Mouse (Mus musculus) adrenal gland, adult 2 months (tissue): ENCODE data around the gene Zc3h8. TPM values are rescaled to one million over a fixed set of nuclear protein-coding genes. Genes with fewer than 3 reads are reported as not detected.

Experiments
- DNase-seq: peaks from one replicate; pipeline ENCODE4 v3.0.0; 2021
- long read RNA-seq: library from polyadenylated mRNA; stranded (forward); transcript quantifications from one replicate; pipeline ENCODE4 v2.0.0, GENCODE M21; 2021
- polyA plus RNA-seq: library from polyadenylated mRNA; depleted of rRNA; stranded (reverse); fragments of >200 nt; gene quantifications from 2 replicates; pipeline ENCODE4 v1.2.3, GENCODE M21; 2012; rRNA removed
- total RNA-seq, 2 experiments: library from RNA; stranded (reverse); gene quantifications; 2 replicates each; pipeline ENCODE4 v1.2.3; 2021

The Zc3h8 gene
- 1 to 10 TPM; 2.9 to 3.7 TPM for total RNA-seq
- polyA plus RNA-seq: 0.49 and 0.50 TPM in 2 replicates
- long read RNA-seq, partial matches to known transcripts: 0 of 8 reads
- long read RNA-seq, other reads (novel, unspliced or antisense): 4 of 8 reads

DNA sequence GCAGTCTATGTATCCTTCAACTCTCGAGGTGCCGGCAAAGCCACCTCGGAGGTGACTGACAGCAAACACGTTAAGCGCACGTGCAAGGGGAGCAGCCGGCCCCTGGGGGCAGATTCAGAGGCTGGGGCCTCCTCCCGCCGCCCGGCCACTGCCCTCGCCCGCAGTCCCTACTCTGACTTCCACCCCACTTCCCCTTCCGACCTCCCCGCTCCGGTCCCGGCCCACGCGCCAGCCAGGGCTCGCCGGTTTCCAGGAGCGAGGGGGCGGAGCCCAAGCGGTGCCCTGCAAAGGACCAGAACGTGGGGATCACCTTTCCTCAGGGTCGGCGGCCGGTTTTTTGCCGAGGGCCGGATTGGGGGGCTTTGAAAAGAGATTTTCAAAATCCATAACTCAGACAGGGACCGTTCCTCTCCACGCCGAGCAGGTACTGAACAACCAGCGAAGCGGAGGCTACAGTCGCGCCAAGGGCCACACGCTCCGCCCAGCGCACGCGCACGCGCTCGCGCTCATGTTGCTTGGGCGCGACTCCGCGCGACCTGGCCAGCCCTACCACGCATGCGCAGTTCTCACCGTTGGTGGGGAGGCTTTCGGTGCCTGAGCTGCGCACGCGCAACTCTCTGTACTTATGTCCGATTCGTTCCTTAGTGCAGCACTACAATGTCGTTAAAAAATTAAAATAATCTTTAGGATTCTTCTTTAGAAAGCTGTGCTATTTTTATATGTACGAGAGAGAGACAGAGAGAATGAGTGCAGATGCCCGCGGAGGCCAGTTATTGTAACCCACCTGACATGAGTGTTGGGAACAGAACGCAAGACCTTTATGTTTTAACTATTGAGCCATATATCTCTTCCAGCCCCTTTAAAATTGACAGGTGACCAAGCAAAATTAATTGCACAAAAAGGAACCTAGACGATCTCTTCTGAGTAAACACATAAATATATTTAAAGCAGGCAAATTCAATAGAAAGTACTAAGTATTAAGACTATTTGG is at the start of gene Zc3h8:
Zc3h8 (minus strand) TSS at position 540 of the 991 bp plus-strand sequence.
- peak; percentile 98 for DNase-seq

DNA sequence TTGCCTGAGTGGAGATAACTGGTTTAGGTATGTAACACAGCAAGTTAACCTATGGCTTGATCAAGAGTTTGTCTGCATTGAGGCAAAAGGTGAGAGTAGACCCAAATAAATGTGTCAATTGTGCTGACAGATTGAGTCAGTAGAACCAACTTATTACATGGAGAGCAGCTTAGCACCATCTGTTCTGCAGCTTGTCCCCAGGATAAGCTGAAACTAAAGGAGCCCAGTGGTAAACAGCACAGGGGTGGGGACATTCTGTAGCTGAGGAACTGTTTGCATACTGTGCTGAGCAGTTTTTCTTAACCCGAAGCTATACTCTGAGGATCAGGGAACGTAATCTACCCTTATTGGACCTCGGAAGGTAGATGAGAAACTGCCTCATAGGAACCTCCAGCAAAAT is 40.9 kb upstream of the Zc3h8 start:
- no peak for DNase-seq

DNA sequence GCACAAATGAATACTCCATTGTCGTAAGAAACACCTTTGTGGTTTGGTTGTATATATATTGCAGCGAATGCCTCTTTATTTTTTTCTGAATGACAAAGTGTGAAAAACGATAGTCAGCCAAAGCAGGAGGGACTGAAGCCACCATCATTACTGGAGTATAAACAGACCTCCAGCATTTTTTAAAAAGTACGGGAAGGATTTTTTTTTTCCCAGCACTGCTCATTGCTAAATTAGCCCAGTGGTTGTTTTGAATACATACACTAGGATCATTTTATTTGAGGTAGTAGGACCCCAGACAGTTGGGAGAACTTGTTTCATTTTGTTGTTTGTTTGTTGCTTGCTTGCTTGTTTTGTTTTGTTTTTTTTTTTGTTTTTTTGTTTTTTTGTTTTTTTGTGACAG is 31.7 kb upstream of the Zc3h8 start:
- DNase-seq: no peak

DNA sequence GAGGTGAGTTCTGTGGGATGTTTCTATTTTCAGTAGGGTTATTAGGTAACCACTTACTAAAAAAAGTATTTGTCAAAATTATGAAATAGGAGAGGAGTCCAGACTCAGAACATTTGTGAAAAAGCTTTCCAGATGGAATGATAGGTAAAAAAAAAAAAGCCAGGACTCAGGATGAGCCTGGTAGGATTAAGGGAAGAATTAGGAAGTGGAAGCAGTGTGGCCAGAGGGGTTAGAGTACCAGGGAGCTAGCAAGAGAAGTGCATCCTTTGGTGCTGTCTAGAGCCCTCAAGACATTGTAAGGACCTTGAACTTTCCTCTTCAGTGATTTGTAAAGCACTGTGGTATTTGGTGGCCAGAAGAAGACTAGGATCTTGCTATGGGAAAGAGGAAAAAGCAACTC is 28.4 kb upstream of the Zc3h8 start:
- peak; percentile 13 for DNase-seq

DNA sequence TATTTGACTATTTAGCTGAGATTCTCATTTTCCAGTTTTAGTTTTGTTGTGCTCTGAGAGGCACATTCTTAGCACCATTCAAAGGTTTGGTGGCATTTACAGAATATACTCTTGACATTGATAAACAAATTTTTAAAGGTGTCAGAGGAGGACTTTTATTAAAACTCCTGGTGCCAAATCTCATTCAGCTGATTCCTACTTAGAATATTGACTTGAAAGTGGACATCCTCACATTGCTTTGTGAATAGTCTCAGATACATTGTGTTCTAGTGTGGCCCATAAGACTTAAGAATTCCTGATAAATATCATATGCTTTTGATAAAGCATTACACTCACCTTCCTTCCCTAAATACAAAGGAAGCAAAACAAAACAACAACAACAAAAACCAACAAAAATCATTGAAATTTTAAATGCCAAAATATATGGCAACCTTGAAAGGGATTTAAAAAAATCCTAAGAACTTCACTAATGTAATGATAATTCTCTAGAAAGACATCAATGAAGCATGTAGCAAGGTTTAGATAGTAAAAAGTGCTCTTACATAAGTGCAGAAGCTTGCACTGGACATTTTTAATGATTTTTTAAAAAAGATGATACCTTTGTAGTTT is 24.7 kb upstream of the Zc3h8 start:
- DNase-seq: no peak

DNA sequence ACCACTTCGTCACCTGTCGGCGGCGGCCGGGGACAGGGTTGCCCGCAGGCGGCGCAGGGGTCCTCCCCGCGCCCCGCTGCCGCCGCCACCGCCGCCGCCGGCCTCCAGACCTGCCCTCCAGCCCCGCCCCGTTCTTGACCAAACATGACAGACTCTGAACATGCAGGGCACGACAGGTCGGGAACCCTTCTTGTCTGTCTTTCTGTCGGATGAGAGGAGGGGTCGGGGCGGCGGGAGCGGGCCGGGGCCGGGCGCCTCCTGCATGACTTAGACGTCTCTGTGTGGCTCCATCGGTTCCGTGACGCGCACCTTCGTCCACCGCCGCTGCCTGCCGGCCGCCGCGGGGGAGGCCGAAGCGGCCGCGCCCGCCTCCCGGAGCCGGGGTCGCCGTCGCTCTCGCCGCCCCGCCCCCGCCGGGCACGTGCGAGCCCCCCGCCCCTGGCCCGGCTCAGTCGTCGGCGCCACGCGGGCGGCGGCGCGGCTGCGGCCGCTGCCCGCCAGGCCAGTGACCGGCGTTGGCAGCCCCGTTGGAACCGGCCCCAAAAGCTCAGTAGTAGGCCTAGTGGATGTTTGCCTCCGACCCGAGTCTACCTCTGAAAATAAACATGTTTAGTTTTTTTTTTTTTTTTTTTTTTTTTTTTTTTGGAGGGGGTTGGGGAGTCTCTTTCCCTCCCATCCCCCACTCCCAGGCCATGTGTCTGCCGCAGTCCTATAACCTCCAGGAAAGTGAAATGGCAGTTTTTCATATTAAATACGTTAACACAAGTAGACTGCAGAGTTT is 24.0 kb upstream of the Zc3h8 start, which contains the start of gene Gm10762:
Gm10762 (minus strand) TSS at position 65 of the 781 bp plus-strand sequence.
- peak; percentile 91 for DNase-seq

DNA sequence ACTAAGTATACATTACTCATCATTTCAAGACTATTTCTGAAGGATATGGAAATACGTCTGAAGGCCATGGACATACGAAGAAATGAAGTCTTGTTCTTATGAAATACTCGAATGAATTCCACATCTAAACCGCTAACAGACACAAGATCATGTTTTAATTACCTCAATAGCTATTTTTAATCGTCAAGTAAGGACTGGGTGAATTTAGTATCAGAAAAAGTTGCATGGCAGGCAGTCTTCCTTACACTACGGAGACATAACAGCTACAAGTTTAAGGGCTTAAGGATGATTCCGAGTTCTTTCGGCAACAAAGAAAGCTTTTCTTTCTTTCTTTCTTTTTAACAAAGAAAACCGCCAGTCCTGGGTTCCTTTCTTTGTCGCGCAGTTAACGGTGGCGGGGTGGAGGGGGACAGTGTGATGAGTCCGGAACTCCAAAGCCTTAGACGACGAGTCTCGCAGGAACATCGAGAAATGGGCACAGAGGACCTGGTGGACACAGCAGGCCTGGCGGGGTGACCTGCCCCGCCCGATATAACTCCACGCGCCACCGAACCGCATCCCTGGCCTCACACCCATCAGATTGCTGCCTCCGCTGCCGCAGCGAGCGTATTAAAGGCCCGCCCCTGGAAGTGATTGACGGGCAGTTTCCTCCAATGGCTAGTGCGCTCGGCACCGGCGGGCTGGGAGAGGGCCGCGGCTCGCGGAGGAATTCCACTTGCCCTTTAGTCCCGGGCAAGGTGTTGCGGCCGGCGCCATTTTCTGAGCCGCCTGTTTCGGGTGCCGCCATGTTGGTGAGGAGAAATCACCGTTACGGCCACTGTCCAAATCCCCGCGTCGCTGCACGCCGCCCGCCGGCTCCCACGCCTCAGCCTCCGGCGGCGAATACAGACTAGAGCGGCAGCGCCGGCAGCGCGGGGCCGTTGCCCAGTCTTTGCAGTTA is 23.0 kb upstream of the Zc3h8 start, which contains the start of gene Zc3h6:
Zc3h6 (plus strand) TSS at position 762 of the 940 bp plus-strand sequence.
- peak; percentile 99 for DNase-seq

DNA sequence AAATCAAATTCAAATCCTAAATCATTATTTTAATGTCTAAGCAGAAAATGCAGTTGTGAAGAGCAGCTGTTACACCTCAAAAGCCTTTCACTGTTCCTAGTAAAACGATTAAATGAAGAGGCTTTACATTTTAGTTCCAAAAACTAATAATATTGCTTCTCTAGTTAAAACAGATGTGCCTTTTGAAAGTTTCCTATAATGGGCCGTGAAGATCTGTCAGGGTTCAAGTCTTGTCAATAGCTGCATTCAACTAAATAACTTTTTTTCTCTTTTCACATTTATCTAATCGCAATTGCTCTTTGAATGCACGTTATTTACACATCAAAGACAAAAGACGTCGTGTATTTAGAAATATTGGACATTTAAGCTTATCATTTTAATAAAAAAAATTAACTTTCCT is 22.4 kb upstream of the Zc3h8 start:
- no peak for DNase-seq

DNA sequence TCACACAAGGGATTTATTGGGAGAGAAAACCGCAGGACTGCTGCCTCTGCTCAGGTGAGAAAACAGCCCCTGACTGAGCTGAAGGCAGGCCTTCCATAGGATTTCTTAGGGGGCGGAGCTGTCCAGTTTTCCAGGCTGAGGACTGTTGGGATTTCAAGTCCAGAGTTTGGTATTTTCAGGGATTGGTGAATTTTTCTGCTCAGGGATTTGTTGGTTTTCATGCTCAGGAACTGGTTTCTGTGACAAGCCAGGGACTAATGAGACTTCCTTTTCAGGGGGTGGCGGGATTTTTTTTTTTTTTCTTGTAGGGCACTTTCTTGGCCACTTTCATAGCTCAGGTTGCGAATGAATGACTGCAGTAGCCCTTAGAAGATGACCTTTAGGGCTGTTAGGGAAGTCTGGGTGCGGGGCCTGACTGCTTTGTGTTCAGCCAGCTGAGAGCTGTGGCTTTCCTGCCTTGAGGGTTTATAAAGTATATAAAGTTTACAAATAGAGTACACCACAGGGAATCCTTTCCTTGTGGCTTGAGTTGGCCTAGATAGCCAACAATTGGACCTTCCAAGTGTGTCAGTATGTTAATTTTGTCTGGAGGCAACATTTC is 21.7 kb upstream of the Zc3h8 start:
- DNase-seq: no peak

DNA sequence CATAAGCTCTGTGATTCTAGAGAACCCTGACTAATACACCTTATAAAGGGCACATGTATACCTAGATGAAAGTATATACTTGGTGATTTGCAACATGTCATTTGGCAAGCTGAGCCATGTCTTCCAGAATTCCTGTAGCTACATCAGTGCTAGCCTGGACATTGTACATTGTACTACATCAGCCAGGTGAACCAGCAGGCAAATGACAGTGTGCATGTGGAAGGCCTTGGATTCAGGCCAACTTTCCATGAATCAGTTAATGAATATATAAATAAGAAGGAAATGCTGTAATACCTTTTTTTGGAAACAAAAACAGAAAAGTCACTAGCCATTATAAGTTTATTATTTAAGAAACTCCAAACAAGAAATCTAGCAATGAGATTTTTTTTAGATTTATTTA is 10.3 kb upstream of the Zc3h8 start:
- no peak for DNase-seq

DNA sequence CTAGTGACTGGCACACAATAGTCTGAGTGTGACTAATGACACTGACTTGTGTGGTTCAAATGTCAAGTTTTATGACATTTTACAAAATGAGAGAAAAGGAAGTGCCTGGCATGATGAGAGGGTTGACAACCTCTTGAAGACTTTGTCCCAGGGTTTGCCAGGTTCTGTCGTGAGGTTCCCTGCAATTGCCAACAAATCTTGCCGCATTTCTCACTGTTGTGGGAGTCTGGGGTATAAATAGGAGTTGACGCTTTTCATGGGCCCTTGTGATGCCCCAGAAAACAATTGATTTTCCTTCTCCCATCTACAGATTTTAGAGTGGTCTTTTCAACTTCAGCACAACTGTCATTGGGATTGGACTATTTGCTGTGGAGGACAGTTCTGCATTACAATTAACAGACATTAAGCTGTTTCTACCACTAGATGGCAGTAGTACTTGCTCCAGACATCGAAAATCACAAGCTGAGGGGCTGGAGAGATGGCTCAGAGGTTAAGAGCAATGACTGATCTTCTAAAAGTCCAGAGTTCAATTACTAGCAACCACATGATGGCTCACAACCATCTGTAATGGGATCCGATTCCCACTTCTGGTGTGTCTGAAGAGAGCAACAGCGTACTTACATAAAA is 4.2 kb upstream of the Zc3h8 start:
- peak; percentile 32 for DNase-seq

DNA sequence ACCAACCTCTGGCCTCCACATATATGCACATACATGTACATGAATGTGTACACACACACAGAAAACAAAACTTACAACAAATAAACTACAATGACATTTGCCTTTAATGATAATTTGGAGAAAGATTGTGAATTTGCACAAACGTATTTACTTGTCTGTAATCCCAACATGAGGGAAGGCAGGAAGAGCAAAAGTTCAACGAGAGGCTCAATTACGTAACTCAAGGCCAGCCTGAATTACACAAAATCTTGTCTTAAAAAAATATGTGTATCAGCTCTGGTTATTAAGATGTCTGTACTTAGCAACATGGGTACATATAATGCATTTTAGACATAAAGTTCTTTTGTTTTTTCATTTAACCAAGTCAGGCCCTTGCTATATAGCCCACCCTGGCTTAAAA is 7.6 kb downstream of the Zc3h8 start:
- no peak for DNase-seq

DNA sequence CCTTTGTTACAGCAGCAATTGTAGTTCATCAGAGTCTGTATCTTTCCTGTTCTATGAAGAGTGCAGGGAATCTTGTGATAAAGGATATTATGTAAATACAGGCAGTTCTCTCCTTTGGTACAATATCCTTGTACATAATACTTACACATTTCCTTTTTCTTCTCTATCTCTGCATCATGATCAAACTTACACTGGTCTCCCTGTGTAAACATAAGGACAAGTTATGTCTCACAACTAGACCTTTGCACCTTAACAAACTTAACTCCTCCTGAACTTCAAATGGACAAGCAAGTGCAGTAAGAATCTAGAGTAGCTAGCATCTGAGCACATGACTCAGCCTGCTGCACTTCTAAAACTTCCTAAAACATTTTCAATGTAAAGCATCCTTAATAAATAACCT is 13.2 kb downstream of the Zc3h8 start:
- no peak for DNase-seq

DNA sequence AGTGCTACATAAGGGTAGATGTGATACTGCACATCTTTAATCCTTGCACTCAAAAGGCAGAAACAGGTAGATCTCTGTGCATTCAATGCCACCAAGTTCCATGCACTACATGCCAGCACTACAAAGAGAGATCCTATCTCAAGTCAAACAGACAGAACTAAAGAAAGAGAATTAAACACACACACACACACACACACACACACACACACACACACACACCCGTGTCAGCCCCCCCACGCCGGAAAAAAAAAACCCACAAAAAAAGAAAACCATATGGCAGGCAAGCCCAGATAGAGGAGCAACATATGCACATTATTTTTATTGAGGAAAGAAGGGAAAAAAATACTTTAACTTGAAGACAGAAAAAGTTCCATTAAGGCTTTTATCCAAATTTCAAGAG is 15.4 kb downstream of the Zc3h8 start:
- DNase-seq: no peak

DNA sequence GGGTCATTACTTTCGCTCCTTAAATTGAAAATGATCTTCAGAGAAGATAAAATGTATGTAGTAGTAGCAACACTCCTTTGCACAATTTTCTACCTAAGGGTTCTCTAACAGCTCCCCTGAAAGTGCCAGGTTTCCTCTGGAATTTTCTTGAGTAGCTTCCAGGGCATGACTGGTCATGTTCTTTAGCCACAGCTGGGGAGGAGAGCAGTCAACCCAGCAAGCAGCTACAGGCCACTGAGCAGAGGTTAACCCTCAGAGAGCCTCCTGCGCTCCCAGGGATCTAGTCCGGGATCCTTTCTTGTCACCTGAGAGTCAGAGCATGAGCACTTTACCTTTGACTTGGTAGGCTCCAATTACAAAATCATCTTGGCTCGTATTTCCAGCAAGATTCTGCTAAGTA is 19.1 kb downstream of the Zc3h8 start:
- no peak for DNase-seq

DNA sequence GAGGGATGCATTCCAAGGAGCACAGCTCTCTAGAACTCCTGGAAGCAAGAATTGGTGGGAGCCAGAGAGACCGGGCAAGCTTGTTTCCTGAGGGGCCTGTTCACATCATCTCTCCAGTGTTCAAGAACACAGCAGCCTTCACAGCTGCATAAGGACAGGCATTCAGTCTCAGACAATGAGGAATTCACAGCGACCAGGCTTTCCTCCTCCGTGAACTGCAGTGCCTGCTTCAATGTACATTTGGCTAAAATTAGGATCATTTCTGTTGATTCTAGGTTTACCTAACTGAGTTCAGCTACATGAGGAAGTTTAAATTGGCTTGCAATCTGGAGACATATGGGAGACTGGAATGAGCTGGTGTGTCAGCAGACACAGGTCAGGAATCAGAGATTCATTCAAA is 27.3 kb downstream of the Zc3h8 start:
- no peak for DNase-seq

DNA sequence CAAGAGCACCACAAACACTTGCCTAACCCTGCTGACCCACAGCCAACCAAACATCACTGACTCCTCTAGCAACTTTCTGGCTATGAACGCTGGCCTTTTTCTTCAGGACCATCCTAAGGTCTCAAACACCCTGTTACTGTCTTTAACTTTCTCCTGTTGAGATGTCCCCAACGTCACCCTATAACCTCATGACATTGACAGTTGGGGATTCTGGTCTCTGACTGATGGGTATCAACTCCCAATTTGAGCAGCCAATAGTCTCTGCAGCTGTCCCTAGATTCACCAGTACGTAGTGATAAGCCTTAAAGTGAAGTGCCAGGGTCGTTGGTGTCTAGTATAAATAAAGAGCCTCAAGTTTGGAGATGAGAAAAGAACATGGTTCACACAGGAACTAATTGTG is 28.9 kb downstream of the Zc3h8 start:
- no peak for DNase-seq

DNA sequence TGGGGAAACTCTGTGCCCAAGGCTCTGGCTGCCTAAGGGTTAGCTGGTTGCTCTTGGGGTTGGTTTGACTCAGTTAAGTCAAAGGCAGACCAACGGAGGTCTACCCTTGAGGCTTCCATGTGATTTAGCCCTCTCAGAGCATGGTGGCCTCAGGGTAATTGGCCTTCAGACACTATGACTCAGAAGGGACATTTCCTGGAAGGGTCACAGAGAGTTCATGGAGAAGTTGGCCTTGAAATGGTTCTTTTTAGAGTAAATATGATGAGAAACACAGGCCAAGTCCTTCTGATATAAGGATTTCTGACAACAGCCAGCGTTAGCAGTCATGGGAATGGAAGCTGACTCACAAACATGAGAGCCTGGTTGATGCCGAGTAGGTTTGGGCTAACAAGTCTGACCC is 40.2 kb downstream of the Zc3h8 start:
- DNase-seq: peak; percentile 23

DNA sequence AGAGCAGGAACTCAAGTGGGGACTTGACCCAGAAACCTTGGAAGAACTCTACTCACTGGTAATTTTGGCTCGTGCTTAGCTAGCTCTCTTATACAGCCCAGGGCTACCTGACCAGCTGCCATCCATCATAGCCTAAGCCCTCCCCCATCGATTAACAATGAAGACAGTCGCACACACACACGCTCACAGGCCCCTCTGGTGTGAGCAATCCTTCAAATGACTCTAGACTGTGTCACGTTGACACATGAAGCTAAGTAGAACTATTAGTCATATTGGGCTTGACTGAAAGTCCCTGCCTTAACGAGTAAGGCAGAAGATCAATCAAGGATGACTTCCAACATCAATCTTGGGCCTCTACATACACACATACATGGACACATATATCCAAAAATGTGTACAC is 41.0 kb downstream of the Zc3h8 start:
- no peak for DNase-seq

DNA sequence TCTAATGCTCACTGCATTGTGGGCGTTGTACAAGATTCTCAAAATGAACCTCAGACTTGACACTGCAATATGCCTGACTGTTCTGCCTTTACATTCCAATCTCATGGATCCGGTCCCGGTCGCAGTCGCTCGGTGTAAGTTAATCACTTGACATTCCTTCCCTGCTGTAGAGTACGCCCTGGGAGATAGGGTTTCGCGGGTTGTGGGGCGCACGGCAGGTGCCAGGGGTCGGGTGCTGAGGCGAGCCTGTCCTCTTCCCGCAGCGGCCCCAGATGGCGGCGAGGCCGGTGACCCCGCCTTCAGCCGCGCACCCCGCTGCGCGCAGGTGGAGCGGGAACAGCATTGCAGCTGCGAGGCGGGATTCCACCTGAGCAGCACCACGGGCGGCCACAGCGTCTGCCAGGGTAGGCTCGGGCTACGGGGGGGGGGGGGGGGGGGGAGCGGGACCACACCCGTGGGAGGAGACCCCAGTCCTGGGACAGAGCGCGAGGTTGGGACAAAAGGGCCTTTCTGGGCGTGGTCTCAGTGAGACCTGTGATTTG is 51.6 kb downstream of the Zc3h8 start:
- no peak for DNase-seq
